Mouse (Mus musculus) duodenum, adult 2 months (tissue): ENCODE measurements around the gene Nat8f3. TPM values are rescaled to one million over a fixed set of nuclear protein-coding genes. Genes with fewer than 3 reads are reported as not detected.

Experiments used
- polyA plus RNA-seq: library from polyadenylated mRNA; depleted of rRNA; stranded (reverse); fragments of >200 nt; gene quantifications from 2 replicates; pipeline ENCODE4 v1.2.3, GENCODE M21; 2012; ENCODE audit warnings: low replicate concordance; rRNA removed

The Nat8f3 gene
- polyA plus RNA-seq: 1.5 TPM in 1 of 2 replicates, not detected in the other

GRCm38 (mm10) chr6:85765532-85765931 lies at the start of gene Nat8f3:
Gene Nat8f3, minus strand, starts transcription at chr6:85765754.

DNA sequence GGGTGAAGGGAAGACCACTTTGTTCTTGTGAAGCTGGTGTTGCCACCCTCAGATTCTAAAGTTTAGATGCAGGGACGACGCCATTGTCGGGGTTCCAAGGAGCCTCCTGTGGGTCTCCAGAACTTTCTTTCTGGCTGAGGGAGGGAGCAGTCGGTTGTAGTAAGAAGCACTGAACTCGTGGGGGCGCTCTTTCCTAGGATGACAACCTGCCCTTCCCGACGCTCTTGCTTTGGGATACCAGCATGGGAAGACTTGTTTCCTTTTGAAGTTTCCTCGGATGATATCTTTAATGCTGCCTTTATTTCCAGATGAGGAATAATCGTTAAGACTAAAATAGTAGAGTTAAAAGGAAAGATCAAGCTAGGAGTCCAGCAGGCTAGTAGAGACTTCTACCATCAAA lies 52.4 kb downstream of the Nat8f3 start, which contains the start of gene Nat8f7:
TSS of gene Nat8f7 (minus strand) at position 101 of the 400 bp plus-strand sequence.

Other genes with a start within 250 kb of the Nat8f3 start
- 0.09 and 0.14 TPM in 2 replicates for gene Alms1, start 178.2 kb downstream of the Nat8f3 start, polyA plus RNA-seq
- gene Nat8f7, start 52.5 kb downstream of the Nat8f3 start, polyA plus RNA-seq: 3.2 and 15.6 TPM in 2 replicates
- gene Nat8f6, start 55.2 kb upstream of the Nat8f3 start, polyA plus RNA-seq: 4.2 and 4.8 TPM in 2 replicates
- 32.9 and 38.5 TPM in 2 replicates for gene Nat8f5, start 55.2 kb upstream of the Nat8f3 start, polyA plus RNA-seq
- gene Nat8, start 66.3 kb upstream of the Nat8f3 start, polyA plus RNA-seq: 81.1 and 118 TPM in 2 replicates
- gene Nat8f2, start 103.4 kb upstream of the Nat8f3 start, polyA plus RNA-seq: 0.30 and 2.4 TPM in 2 replicates
- 15.3 and 31.8 TPM in 2 replicates for gene Nat8f4, start 139.1 kb upstream of the Nat8f3 start, polyA plus RNA-seq
- gene Tprkb, start 146.1 kb upstream of the Nat8f3 start, polyA plus RNA-seq: 19.4 and 21.0 TPM in 2 replicates
- 16.7 and 24.8 TPM in 2 replicates for gene Nat8f1, start 149.9 kb upstream of the Nat8f3 start, polyA plus RNA-seq
- gene Dusp11, start 195.9 kb upstream of the Nat8f3 start, polyA plus RNA-seq: 14.1 and 35.9 TPM in 2 replicates